ENCODE assay signal across 16 mouse cellular contexts in genomic region chr17:43050619-43051018, GRCm38 (mm10).
"Had no signal": no experiment of that assay in that cellular context is flagged by ENCODE, and none has a peak within 500 bp of the region (broad histone marks: within the 10 kb centered on the region; RNA-seq: fewer than 3 reads in every experiment).

No protein-coding gene starts in this region.

- ATAC-seq: liver, embryonic 12.5 days; liver, postnatal 0 days; lung, postnatal 0 days; midbrain, embryonic 13.5 days; midbrain, embryonic 15.5 days; midbrain, embryonic 16.5 days had no signal

- DNase-seq: left cerebral cortex, postnatal 4 days; liver; liver, embryonic 13.5 days; liver, postnatal 0 days; lung, adult 18-20 months; lung, adult 2 months; lung, embryonic 14.5 days; lung, postnatal 10 days; lung, postnatal 14 days; lung, postnatal 4 days; midbrain, embryonic 14.5 days had no signal
